Mouse (Mus musculus) gastrocnemius, adult 8-10 months (tissue): ENCODE measurements around the gene Ptpn13. TPM values are rescaled to one million over a fixed set of nuclear protein-coding genes. Genes with fewer than 3 reads are reported as not detected.

Source experiments
- DNase-seq, 2 experiments: peaks; one replicate each; pipeline ENCODE4 v3.0.0; 2022; ENCODE audit warnings: low spot score in 2 of 2
- total RNA-seq, 4 experiments: library from RNA; stranded (reverse); gene quantifications; 2 replicates each; pipeline ENCODE4 v1.2.4; 2022

The Ptpn13 gene
- total RNA-seq, 4 experiments from 2014 or later: 0.90 to 1.9 (median 1.4) TPM

GRCm38 (mm10) chr5:103644167-103644566, 219.2 kb downstream of the Ptpn13 start:
- no peak for DNase-seq

- no peak for DNase-seq
These were observed 222.3 kb downstream of the Ptpn13 start for GRCm38 (mm10) chr5:103647320-103647719.

Other genes starting within 250 kb of the Ptpn13 start
- 1 to 10 TPM; 1.3 to 2.6 (median 1.8) TPM for gene Mapk10, start 213.9 kb upstream of the Ptpn13 start, total RNA-seq
- 1 to 10 TPM in 2 of 4 experiments, under 1 TPM in 2; 0.75 to 1.1 (median 0.98) TPM for gene Slc10a6, start 204.2 kb downstream of the Ptpn13 start, total RNA-seq
- 1 to 10 TPM in 1 of 4 experiments, under 1 TPM in 3; 0.65 to 1.4 (median 0.83) TPM for gene 1700016H13Rik, start 230.8 kb downstream of the Ptpn13 start, total RNA-seq